Mouse (Mus musculus): ENCODE results near the gene Cd247.

The Cd247 gene

GRCm38 (mm10) chr1:165828615-165829014 is 40.1 kb downstream of the Cd247 start:
- DNase-seq: no peak

DNA sequence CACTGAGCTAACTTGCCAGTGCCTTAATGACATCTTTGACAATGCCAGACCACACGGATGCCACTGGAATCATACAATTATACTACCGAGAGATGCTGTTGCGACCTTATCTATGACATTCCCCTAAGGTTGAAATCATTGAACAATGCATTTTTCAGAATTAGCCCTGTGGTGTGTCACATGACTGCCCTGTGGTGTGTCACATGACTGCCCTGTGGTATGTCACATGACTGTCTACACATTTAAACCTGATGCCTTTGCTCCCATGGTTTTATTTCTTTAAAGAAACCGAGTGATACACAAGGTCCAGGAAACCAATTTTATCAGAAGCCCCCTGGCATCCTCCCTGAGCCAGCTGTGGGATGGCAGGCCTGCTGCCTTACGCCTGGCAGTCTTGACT is 41.4 kb downstream of the Cd247 start:
- DNase-seq: no peak

DNA sequence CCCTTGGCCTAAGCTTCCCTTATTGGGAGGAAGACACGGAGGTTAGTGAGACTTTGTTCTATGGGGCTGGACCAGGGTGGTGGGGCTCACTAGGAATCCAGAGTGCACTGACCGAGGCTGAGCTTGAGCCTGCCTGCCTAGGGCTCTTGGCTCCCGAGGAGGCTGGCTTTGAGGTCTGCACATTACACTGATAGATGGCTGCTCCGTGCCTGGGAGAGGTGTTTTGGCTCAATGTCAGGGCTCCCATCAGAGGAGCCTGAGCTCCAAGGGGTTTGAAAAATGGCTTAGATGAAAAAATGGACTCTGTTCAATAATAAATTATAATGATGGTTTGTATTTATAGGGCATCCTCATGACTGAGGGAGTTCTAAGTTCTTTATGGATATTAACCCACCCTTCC is 44.8 kb downstream of the Cd247 start:
- no peak for DNase-seq

DNA sequence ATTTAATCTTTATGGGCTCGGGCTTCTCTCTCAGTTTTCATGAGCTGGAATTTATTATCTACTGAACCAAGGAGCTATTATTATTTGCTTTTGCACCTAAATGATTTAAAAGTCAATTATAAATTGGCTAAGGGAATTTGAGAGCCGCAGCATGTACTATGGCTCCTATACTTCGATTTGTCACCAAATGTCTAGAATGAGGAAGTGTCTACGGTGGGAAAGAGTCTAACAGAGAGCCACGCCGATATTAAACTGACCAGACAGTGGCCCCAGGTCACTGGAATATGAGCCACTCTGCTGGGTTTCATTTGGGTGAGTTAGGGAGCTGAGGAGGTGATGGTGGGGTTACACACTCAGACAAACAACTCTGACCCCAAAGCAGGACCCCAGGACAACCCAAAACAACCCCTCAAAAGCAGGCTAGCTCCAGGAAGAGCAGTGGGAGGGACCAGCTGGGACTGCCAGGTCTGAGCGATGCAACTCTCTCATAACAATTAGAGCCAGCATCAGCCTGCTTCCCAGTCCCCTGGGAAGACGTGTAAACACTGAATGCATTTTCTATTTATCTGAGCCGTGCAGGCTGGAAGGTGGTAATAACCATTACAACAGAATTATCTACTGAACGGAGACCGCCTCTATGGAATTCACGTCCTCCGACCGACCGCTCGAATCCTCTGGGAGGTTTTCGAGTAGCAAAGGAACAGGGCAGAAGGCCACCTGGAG is 45.6 kb downstream of the Cd247 start:
- no peak for DNase-seq

DNA sequence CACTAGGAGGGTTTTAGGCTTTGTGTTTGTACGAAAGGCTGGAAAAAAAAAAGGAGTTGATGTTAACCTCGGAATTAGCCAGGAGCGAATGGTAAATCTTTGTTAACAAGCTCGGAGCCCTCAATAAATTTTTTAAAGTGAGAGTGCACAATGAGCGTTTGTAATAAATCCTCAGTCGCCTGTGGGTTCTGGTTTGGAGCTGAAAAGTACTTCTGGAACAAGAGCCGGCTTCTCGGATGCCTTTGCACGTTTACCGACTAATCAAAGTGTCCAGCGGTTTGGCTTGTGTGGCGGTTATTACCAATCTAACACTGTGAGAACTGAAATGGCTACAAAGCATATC is 46.1 kb downstream of the Cd247 start:
- no peak for DNase-seq

GRCm38 (mm10) chr1:165836461-165836860 is 48.0 kb downstream of the Cd247 start:
- DNase-seq: no peak

DNA sequence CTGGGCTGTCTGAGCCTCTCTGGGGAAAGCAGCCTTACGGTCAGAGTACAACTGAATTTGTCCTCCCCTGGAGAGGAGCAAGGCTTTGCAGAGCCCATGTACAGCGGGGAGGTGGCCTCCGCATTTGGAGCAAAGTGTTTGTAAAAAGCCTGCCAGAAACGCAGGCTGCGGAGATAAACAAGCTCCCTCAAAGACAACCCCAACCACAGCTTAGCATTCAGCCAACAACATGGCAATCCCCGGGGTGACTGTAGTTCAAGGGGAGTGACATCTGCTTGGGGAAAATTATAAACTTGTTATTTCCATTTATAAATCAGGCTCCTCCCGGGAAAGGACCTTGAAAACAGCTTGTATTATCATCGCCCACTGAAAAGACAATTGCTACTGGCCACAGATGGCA is 49.1 kb downstream of the Cd247 start:
- DNase-seq: no peak

DNA sequence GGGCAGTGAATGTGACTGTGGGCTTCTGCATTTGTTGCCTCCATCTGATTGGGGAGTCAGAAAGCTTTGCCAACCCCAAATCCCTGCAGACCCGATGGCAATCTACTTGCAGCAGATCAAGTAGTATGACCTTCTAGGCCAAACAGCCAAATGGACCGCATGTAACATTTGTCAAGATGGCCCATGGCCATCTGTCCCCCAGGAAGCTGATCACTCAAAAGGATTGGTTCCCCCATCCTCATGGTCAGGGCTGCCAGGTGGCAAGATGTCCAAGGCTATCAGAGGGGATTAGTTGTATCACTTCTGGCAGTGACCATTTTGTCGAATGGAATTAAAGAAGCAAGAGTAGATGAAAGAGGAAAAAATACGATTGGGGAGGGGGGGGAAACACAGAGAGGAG is 50.7 kb downstream of the Cd247 start:
- no peak for DNase-seq

- no peak for DNase-seq
Measured at GRCm38 (mm10) chr1:165840548-165841230, 52.2 kb downstream of the Cd247 start.

DNA sequence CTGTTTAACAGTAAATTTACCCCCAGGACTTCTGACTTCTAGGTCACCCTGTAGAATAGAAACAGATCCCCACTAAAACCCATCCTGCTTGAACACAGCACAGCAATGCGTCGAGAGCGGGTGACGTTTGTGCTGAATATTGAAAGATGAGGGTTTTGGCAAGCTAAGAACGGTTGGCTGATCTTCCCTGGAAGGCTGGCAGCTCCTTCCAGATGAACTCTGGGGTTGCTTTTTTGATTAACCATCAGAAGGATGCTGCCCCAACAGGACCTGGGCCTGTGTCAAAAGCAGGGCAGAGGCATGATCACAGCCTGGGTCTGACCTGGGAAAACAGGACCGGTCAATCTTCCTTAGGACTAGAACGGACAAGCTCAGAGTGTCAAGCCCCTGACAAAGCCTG is 53.7 kb downstream of the Cd247 start:
- DNase-seq: no peak

DNA sequence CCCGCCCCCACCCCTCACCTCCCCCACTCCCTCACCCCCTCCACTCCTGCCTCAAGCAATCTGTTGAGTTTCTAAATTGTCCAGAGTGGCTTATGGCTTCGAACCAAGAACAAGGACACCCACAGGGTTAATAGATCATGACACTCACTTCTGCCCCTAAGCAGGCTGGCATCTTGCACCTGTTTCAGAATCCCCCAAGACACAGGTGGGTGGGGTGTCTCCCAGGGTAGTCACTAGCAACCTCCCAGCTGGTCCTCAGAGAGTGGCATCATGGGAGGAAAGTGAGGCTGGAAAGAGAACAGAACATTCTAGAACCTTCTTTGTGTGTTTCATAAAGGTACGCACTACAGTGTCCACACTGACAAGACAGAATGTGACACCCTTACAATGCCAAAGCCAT is 55.1 kb downstream of the Cd247 start:
- no peak for DNase-seq

GRCm38 (mm10) chr1:165844466-165844951 is 56.0 kb downstream of the Cd247 start:
- peak; percentile 40 for DNase-seq

- DNase-seq: peak; percentile 34
Measured at GRCm38 (mm10) chr1:165844956-165845355, 56.5 kb downstream of the Cd247 start.

GRCm38 (mm10) chr1:165845366-165845765 is 56.9 kb downstream of the Cd247 start:
- DNase-seq: no peak

DNA sequence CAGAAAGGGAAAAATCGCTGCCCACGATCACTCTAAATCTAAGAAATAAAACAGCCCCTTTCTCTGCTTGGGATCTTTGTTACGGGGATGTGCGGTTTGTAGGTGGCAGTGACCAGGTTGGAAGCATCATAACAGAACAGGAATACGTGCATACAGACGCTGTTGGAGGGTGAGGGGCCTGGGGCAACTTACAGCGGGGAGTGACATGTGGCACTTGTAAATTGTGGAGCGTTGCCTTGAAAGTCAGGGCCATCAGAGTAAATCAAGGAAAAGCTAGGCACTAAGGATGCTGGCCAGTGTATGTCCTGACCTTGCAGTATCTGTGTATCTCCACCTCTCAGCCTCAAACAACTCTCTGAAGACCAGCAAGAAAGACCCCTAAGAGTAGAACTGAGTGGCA is 59.9 kb downstream of the Cd247 start:
- no peak for DNase-seq

DNA sequence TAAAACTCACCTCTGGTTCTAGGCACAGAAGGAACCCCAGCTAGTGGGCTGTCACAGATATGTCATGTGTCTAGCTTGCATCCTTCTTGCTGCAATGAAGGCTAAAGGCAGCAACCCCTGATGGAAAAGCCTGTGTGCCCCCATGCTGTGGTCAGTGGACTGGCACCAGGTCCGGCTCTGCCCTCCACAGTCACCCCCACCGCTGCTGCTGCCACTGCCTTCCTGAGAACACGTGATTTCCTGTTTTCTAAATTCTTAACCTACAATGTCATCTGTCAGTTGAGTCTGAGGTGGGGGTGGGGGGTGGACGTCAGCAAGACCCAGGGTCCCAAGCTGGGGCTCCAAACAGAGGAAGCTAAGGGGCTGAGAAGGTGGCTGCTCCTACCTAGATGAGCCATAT is 60.4 kb downstream of the Cd247 start:
- DNase-seq: no peak

DNA sequence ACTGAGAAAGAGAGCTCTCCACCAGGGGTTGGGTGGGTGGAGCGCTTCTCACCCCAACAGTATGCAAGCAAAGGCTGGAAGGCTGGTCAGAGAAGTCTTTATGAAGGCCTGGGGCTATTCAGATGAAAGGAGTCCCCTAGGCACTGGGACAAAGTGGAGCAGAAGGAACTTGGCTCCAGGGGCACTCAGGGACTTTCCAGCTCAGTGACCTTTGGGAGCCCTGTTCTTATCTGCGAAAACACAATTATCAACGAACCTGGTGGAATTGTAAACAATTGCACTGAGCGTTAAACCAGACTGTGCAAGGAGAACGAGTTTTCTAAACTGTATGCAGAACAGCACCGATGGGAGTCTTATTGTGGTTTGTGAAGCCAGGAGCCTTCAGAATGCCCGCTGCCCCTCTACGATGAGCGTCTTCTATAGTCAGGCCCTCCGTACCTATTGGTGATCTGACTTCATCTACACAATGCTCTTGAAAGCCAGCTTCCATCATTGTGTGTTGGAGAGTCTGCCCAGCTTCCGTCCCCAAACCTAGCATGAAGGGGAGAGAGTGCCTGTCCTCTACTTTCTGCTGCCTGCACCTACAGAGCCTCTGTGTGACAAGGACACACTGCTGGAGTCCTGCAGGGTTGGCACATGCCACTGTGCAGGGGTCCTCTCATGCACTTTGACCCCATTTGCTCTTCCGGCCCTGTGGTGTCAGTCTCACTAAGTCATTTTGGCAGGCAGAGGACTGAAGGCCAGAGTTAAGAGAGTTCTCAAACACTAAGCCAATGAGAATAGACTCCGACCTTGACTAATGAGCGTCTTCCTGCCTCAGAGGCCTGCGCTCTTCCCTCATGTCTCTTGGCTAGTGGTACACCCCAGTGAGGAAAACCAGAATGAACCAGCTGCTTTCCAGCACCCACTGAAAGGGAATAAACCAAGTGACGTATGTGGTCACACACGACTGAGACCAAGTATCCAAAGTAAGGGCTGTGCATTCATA is 61.3 kb downstream of the Cd247 start:
- no peak for DNase-seq

- no peak for DNase-seq
Measured at GRCm38 (mm10) chr1:165852131-165852530, 63.6 kb downstream of the Cd247 start.

- DNase-seq: no peak
Measured at GRCm38 (mm10) chr1:165853131-165853721, 64.7 kb downstream of the Cd247 start.

GRCm38 (mm10) chr1:165853729-165854420 is 65.4 kb downstream of the Cd247 start:
- DNase-seq: peak; percentile 82

GRCm38 (mm10) chr1:165855759-165856545 is 67.5 kb downstream of the Cd247 start:
- no peak for DNase-seq

Data from liver (tissue).